ENCODE assay signal across 22 mouse cellular contexts in genomic region chr17:73238501-73238900, GRCm38 (mm10).
A peak's percentile ranks its signal among the peaks of the same experiment; 100 is the strongest.
DNase-seq lines count a peak whose midpoint lies in the region; ATAC-seq and TF ChIP-seq lines count a peak whose summit lies in the region.
"Had no signal": no experiment of that assay in that cellular context is flagged by ENCODE, and none has a peak within 500 bp of the region (broad histone marks: within the 10 kb centered on the region; RNA-seq: fewer than 3 reads in every experiment).

No protein-coding gene starts in this region.

- TF ChIP-seq CTCF in midbrain, postnatal 0 days (IDR thresholded peaks at IDR 0.05), result no peak

- H3K27ac ChIP-seq in heart, embryonic 12.5 days (ENCODE audit: poor library complexity, severe bottlenecking), result no peak overlapping the region
- H3K27ac ChIP-seq in midbrain, embryonic 11.5 days (ENCODE audit: low read depth, low read length), result no peak overlapping the region
- no peak overlapping the region for H3K27ac ChIP-seq in midbrain, postnatal 0 days (ENCODE audit: low read depth, low read length)
- no peak overlapping the region for H3K27ac ChIP-seq in embryonic facial prominence, embryonic 10.5 days (replicated peaks)
- H3K27ac ChIP-seq: embryonic facial prominence, embryonic 12.5 days; forebrain, embryonic 15.5 days; hindbrain, embryonic 15.5 days had no signal

- no peak overlapping the region for H3K4me2 ChIP-seq in heart, embryonic 12.5 days
- H3K4me2 ChIP-seq in midbrain, embryonic 11.5 days, result no peak overlapping the region
- no peak overlapping the region for H3K4me2 ChIP-seq in midbrain, postnatal 0 days (ENCODE audit: low read depth, low read length, poor library complexity, severe bottlenecking)
- H3K4me2 ChIP-seq: embryonic facial prominence, embryonic 12.5 days; forebrain, embryonic 15.5 days; heart, embryonic 11.5 days; hindbrain, embryonic 15.5 days had no signal

- peak; percentile 75 to 83 for DNase-seq in adrenal gland, adult (ENCODE audit: inconsistent age in 2 of 2, low spot score in 1 of 2)
- DNase-seq in adrenal gland, adult 18-20 months (ENCODE audit: low spot score in 2 of 2), result no peak
- DNase-seq in heart, adult 11 months, result peak; percentile 61
- DNase-seq in midbrain, embryonic 11.5 days (ENCODE audit: low spot score, missing footprints), result peak; percentile 68
- no peak for DNase-seq in midbrain, postnatal 0 days (ENCODE audit: low spot score)
- DNase-seq in embryonic facial prominence, embryonic 10.5 days (ENCODE audit: low spot score), result peak; percentile 0
- DNase-seq in cerebellum, adult 11 months, result no peak
- DNase-seq: B cell, adult 2 months; cerebellum, adult 18-20 months; cerebellum, postnatal 10 days; embryo, embryonic 11 days; gastrocnemius, postnatal 36 days; heart, adult 18-20 months; heart, postnatal 36 days; kidney, adult 11 months had no signal

- no peaks in the 10 kb centered on the region for H3K9me3 ChIP-seq in heart, embryonic 12.5 days (replicated peaks)
- no peaks in the 10 kb centered on the region for H3K9me3 ChIP-seq in midbrain, embryonic 11.5 days (ENCODE audit: control insufficient read depth, low read length)
- H3K9me3 ChIP-seq in midbrain, postnatal 0 days (ENCODE audit: low read length), result no peaks in the 10 kb centered on the region
- H3K9me3 ChIP-seq in embryonic facial prominence, embryonic 10.5 days, result no peaks in the 10 kb centered on the region
- H3K9me3 ChIP-seq: embryonic facial prominence, embryonic 12.5 days; forebrain, embryonic 15.5 days; G1E; hindbrain, embryonic 15.5 days had no signal

- ATAC-seq in heart, embryonic 12.5 days (ENCODE audit: insufficient number of reproducible peaks, low FRiP score), result no peak
- no peak for ATAC-seq in midbrain, embryonic 11.5 days (ENCODE audit: low FRiP score)
- no peak for ATAC-seq in midbrain, postnatal 0 days (ENCODE audit: low FRiP score)
- ATAC-seq: CD4-positive, CD25-positive, alpha-beta regulatory T cell, adult 4 months; forebrain, embryonic 15.5 days had no signal

- H3K4me3 ChIP-seq in heart, embryonic 12.5 days, result no peak overlapping the region
- H3K4me3 ChIP-seq in midbrain, embryonic 11.5 days (ENCODE audit: low read depth, low read length), result no peak overlapping the region
- H3K4me3 ChIP-seq in midbrain, postnatal 0 days (ENCODE audit: low read depth, low read length), result no peak overlapping the region
- H3K4me3 ChIP-seq in embryonic facial prominence, embryonic 10.5 days, result no peak overlapping the region
- H3K4me3 ChIP-seq: embryonic facial prominence, embryonic 12.5 days; forebrain, embryonic 15.5 days; hindbrain, embryonic 15.5 days had no signal

- no peak overlapping the region for H3K9ac ChIP-seq in heart, embryonic 12.5 days
- no peak overlapping the region for H3K9ac ChIP-seq in midbrain, embryonic 11.5 days (ENCODE audit: low read length)
- no peak overlapping the region for H3K9ac ChIP-seq in midbrain, postnatal 0 days (replicated peaks; ENCODE audit: low read length, poor library complexity, severe bottlenecking)
- H3K9ac ChIP-seq: embryonic facial prominence, embryonic 12.5 days; forebrain, embryonic 15.5 days; hindbrain, embryonic 15.5 days had no signal

- WGBS in heart, embryonic 12.5 days, result 86% methylated on average over 5 of the region's 5 CpGs
- 92% methylated on average over 5 of the region's 5 CpGs for WGBS in midbrain, embryonic 11.5 days
- WGBS in midbrain, postnatal 0 days, result 89% methylated on average over 5 of the region's 5 CpGs
- 92% methylated on average over 5 of the region's 5 CpGs for WGBS in embryonic facial prominence, embryonic 10.5 days

- peaks cover 24% of the 10 kb centered on the region for H3K4me1 ChIP-seq in heart, embryonic 12.5 days (replicated peaks)
- H3K4me1 ChIP-seq in midbrain, embryonic 11.5 days (ENCODE audit: control insufficient read depth, insufficient read depth, low read length), result no peaks in the 10 kb centered on the region
- H3K4me1 ChIP-seq in midbrain, postnatal 0 days (ENCODE audit: insufficient read depth, low read length), result no peaks in the 10 kb centered on the region
- H3K4me1 ChIP-seq in embryonic facial prominence, embryonic 10.5 days, result no peaks in the 10 kb centered on the region
- H3K4me1 ChIP-seq: embryonic facial prominence, embryonic 12.5 days; hindbrain, embryonic 15.5 days had no signal

- no peaks in the 10 kb centered on the region for H3K27me3 ChIP-seq in heart, embryonic 12.5 days (replicated peaks)
- H3K27me3 ChIP-seq in midbrain, embryonic 11.5 days (ENCODE audit: control insufficient read depth, insufficient read depth, low read length), result no peaks in the 10 kb centered on the region
- no peaks in the 10 kb centered on the region for H3K27me3 ChIP-seq in midbrain, postnatal 0 days (ENCODE audit: insufficient read depth, low read length)
- no peaks in the 10 kb centered on the region for H3K27me3 ChIP-seq in embryonic facial prominence, embryonic 10.5 days (replicated peaks; ENCODE audit: low read depth, poor library complexity, severe bottlenecking)
- H3K27me3 ChIP-seq: embryonic facial prominence, embryonic 12.5 days; forebrain, embryonic 15.5 days; hindbrain, embryonic 15.5 days had no signal

- peaks cover 7% of the 10 kb centered on the region; the same call in 1 of the 2 replicates for H3K36me3 ChIP-seq in heart, embryonic 12.5 days
- no peaks in the 10 kb centered on the region for H3K36me3 ChIP-seq in midbrain, embryonic 11.5 days (ENCODE audit: control insufficient read depth, insufficient read depth, low read length)
- no peaks in the 10 kb centered on the region; the same call in 1 of the 2 replicates for H3K36me3 ChIP-seq in midbrain, postnatal 0 days (ENCODE audit: insufficient read depth, low read length)
- H3K36me3 ChIP-seq in embryonic facial prominence, embryonic 10.5 days (replicated peaks), result peaks cover 4% of the 10 kb centered on the region; the same call in 1 of the 2 replicates
- H3K36me3 ChIP-seq: embryonic facial prominence, embryonic 12.5 days; forebrain, embryonic 15.5 days; hindbrain, embryonic 15.5 days had no signal

Comparison
In these comparisons a context has a peak if more than half of its experiments do, and no peak if none do; other contexts are left out.
1. DNase-seq: peak in adrenal gland, adult (2 of 2), heart, adult 11 months (single experiment), midbrain, embryonic 11.5 days (single experiment) and embryonic facial prominence, embryonic 10.5 days (single experiment); none in adrenal gland, adult 18-20 months (0 of 2), midbrain, postnatal 0 days (single experiment) and cerebellum, adult 11 months (single experiment).